ENCODE assay signal across 27 mouse cellular contexts in the genomic region with DNA sequence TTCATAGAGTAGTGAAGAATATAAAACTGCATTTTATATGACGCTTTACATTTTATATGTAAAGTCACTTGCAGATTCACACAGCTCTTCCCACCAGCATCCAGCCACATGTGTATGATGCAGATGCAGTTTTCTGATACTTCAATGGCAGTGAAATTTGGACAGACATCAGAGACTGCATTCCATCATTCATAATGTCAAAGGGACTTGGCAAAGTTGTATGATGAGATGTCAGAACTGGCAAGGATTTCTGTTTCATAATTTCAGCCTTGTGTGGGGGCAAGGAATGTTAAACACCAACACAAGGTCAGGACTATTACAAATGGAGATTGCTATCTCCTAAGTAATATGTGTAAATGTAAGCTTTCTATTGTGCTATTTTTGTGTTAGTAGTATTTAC.
DNase-seq lines count a peak whose midpoint lies in the region; ATAC-seq and TF ChIP-seq lines count a peak whose summit lies in the region.
"Had no signal": no experiment of that assay in that cellular context is flagged by ENCODE, and none has a peak within 500 bp of the region (broad histone marks: within the 10 kb centered on the region; RNA-seq: fewer than 3 reads in every experiment).

No protein-coding gene starts in this region.

- no peaks in the 10 kb centered on the region for H3K36me3 ChIP-seq in embryonic facial prominence, embryonic 14.5 days (ENCODE audit: control insufficient read depth, insufficient read depth, low read length)
- H3K36me3 ChIP-seq in embryonic facial prominence, embryonic 10.5 days (replicated peaks), result no peaks in the 10 kb centered on the region
- H3K36me3 ChIP-seq: heart, embryonic 12.5 days; hindbrain, embryonic 13.5 days; liver, embryonic 15.5 days had no signal

- TF ChIP-seq CTCF in layer of hippocampus, adult 2 months (conservative IDR thresholded peaks at IDR 0.05), result no peak

- no peaks in the 10 kb centered on the region for H3K4me1 ChIP-seq in embryonic facial prominence, embryonic 14.5 days (ENCODE audit: control insufficient read depth, insufficient read depth, low read length)
- no peaks in the 10 kb centered on the region for H3K4me1 ChIP-seq in embryonic facial prominence, embryonic 10.5 days
- H3K4me1 ChIP-seq: heart, embryonic 12.5 days; hindbrain, embryonic 13.5 days; liver, embryonic 15.5 days had no signal

- no peak for ATAC-seq in embryonic facial prominence, embryonic 14.5 days (ENCODE audit: low read depth)
- ATAC-seq: activated CD4-positive, CD25-positive, alpha-beta regulatory T cell, adult 4 months; forebrain, embryonic 14.5 days; intestine, embryonic 16.5 days; midbrain, embryonic 16.5 days had no signal

- peak; percentile 14 for DNase-seq in embryonic facial prominence, embryonic 14.5 days (ENCODE audit: low spot score)
- DNase-seq in embryonic facial prominence, embryonic 10.5 days (ENCODE audit: low spot score), result no peak
- DNase-seq in 3T3-L1 (ENCODE audit: low read depth, low spot score), result peak; percentile 14
- peak; percentile 8 for DNase-seq in fibroblast of lung, adult 2 months (ENCODE audit: low read depth)
- DNase-seq in lung, postnatal 25 days (ENCODE audit: low spot score), result peak; percentile 29
- no peak for DNase-seq in gastrocnemius, postnatal 25 days
- no peak for DNase-seq in layer of hippocampus, adult 2 months (ENCODE audit: low spot score in 2 of 2)
- DNase-seq: adrenal gland, postnatal 36 days; B cell, adult 2 months; cerebellum, adult 2 months; cerebellum, postnatal 14 days; gastrocnemius, postnatal 36 days; heart, adult 18-20 months; heart, postnatal 4 days; kidney, adult 8-10 months; kidney, postnatal 4 days; layer of hippocampus, postnatal 36 days; right cerebral cortex, adult 18-20 months; thymus, postnatal 4 days had no signal

- WGBS in embryonic facial prominence, embryonic 14.5 days, result 78% methylated on average over 1 of the region's 1 CpGs
- WGBS in embryonic facial prominence, embryonic 10.5 days, result 93% methylated on average over 1 of the region's 1 CpGs

- H3K4me3 ChIP-seq in embryonic facial prominence, embryonic 14.5 days (ENCODE audit: low read depth, low read length), result no peak overlapping the region
- H3K4me3 ChIP-seq in embryonic facial prominence, embryonic 10.5 days, result no peak overlapping the region
- H3K4me3 ChIP-seq in layer of hippocampus, adult 2 months, result no peak overlapping the region
- H3K4me3 ChIP-seq: heart, embryonic 12.5 days; hindbrain, embryonic 13.5 days; liver, embryonic 15.5 days had no signal

- no peaks in the 10 kb centered on the region for H3K27me3 ChIP-seq in embryonic facial prominence, embryonic 14.5 days (replicated peaks; ENCODE audit: control insufficient read depth, insufficient read depth, low read length)
- no peaks in the 10 kb centered on the region for H3K27me3 ChIP-seq in embryonic facial prominence, embryonic 10.5 days (replicated peaks; ENCODE audit: low read depth, poor library complexity, severe bottlenecking)
- H3K27me3 ChIP-seq: heart, embryonic 12.5 days; hindbrain, embryonic 13.5 days; liver, embryonic 15.5 days had no signal

- H3K9ac ChIP-seq in embryonic facial prominence, embryonic 14.5 days (ENCODE audit: low read depth, low read length), result no peak overlapping the region
- H3K9ac ChIP-seq: heart, embryonic 12.5 days; hindbrain, embryonic 13.5 days; liver, embryonic 15.5 days had no signal

- no peak overlapping the region for H3K27ac ChIP-seq in embryonic facial prominence, embryonic 14.5 days (replicated peaks; ENCODE audit: low read depth, low read length)
- H3K27ac ChIP-seq in embryonic facial prominence, embryonic 10.5 days (replicated peaks), result no peak overlapping the region
- no peak overlapping the region for H3K27ac ChIP-seq in layer of hippocampus, adult 2 months
- H3K27ac ChIP-seq: hindbrain, embryonic 13.5 days; kidney, postnatal 0 days; liver, embryonic 15.5 days had no signal

- no peaks in the 10 kb centered on the region for H3K9me3 ChIP-seq in embryonic facial prominence, embryonic 14.5 days (ENCODE audit: control insufficient read depth, low read length)
- no peaks in the 10 kb centered on the region for H3K9me3 ChIP-seq in embryonic facial prominence, embryonic 10.5 days
- H3K9me3 ChIP-seq: heart, embryonic 12.5 days; hindbrain, embryonic 13.5 days; liver, embryonic 15.5 days had no signal

- no peak overlapping the region for H3K4me2 ChIP-seq in embryonic facial prominence, embryonic 14.5 days (ENCODE audit: low read depth, low read length)
- H3K4me2 ChIP-seq: heart, embryonic 12.5 days; hindbrain, embryonic 13.5 days; liver, embryonic 15.5 days had no signal

Comparison
In these comparisons a context has a peak if more than half of its experiments do, and no peak if none do; other contexts are left out.
1. DNase-seq: peak in embryonic facial prominence, embryonic 14.5 days (single experiment), 3T3-L1 (single experiment), fibroblast of lung, adult 2 months (single experiment) and lung, postnatal 25 days (single experiment); none in embryonic facial prominence, embryonic 10.5 days (single experiment), gastrocnemius, postnatal 25 days (single experiment) and layer of hippocampus, adult 2 months (0 of 2).